ENCODE assay signal across 9 mouse cellular contexts in genomic region chr7:46393116-46393515, GRCm38 (mm10). TPM values are rescaled to one million over a fixed set of nuclear protein-coding genes. Genes with fewer than 3 reads are reported as not detected.
DNase-seq lines count a peak whose midpoint lies in the region; ATAC-seq lines count a peak whose summit lies in the region.
"Had no signal": no experiment of that assay in that cellular context is flagged by ENCODE, and none has a peak within 500 bp of the region (broad histone marks: within the 10 kb centered on the region; RNA-seq: fewer than 3 reads in every experiment).

No protein-coding gene starts in this region.

- H3K4me1 ChIP-seq in heart, embryonic 12.5 days (replicated peaks), result peaks cover 17% of the 10 kb centered on the region
- H3K4me1 ChIP-seq in lung, embryonic 16.5 days (replicated peaks; ENCODE audit: control insufficient read depth, insufficient read depth, low read length), result peaks cover 9% of the 10 kb centered on the region

- H3K9me3 ChIP-seq in heart, embryonic 12.5 days (replicated peaks), result no peaks in the 10 kb centered on the region
- H3K9me3 ChIP-seq in lung, embryonic 16.5 days (ENCODE audit: control insufficient read depth, low read length), result no peaks in the 10 kb centered on the region
- H3K9me3 ChIP-seq: heart, embryonic 13.5 days had no signal

- peaks cover 73% of the 10 kb centered on the region for H3K27me3 ChIP-seq in heart, embryonic 12.5 days (replicated peaks)
- peaks cover 48% of the 10 kb centered on the region for H3K27me3 ChIP-seq in lung, embryonic 16.5 days (ENCODE audit: control insufficient read depth, insufficient read depth, low read depth, low read length)

- no peak overlapping the region for H3K4me2 ChIP-seq in heart, embryonic 12.5 days
- no peak overlapping the region for H3K4me2 ChIP-seq in lung, embryonic 16.5 days (ENCODE audit: low read depth, low read length)
- H3K4me2 ChIP-seq: heart, embryonic 13.5 days had no signal

- peak; percentile 73 for DNase-seq in CD4-positive helper T cell, adult 2 months (ENCODE audit: low read depth, low spot score)
- DNase-seq in adrenal gland, adult 8-10 months, result peak; percentile 61
- DNase-seq in embryo, embryonic 9.5 days (ENCODE audit: extremely low spot score), result peak; percentile 83
- peak; percentile 84 to 91 for DNase-seq in kidney, postnatal 36 days
- DNase-seq in retina, postnatal 1 day, result peak; percentile 91
- DNase-seq in thymus, postnatal 4 days, result peak; percentile 88

- no peak overlapping the region for H3K27ac ChIP-seq in heart, embryonic 12.5 days (ENCODE audit: poor library complexity, severe bottlenecking)
- H3K27ac ChIP-seq in lung, embryonic 16.5 days (ENCODE audit: low read length), result no peak overlapping the region
- H3K27ac ChIP-seq: heart, embryonic 13.5 days had no signal

- WGBS in heart, embryonic 12.5 days, result 0% methylated on average over 2 of the region's 2 CpGs
- WGBS in lung, embryonic 16.5 days, result 0% methylated on average over 2 of the region's 2 CpGs

- ATAC-seq in heart, embryonic 12.5 days (ENCODE audit: insufficient number of reproducible peaks, low FRiP score), result peak; percentile 56; the same call in 1 of the 2 replicates
- ATAC-seq in lung, embryonic 16.5 days (ENCODE audit: low read depth), result peak; percentile 46

- H3K9ac ChIP-seq in heart, embryonic 12.5 days, result no peak overlapping the region
- H3K9ac ChIP-seq in lung, embryonic 16.5 days (ENCODE audit: low read length), result no peak overlapping the region
- H3K9ac ChIP-seq: heart, embryonic 13.5 days had no signal

- no peaks in the 10 kb centered on the region for H3K36me3 ChIP-seq in heart, embryonic 12.5 days
- H3K36me3 ChIP-seq in lung, embryonic 16.5 days (ENCODE audit: control insufficient read depth, insufficient read depth, low read length), result no peaks in the 10 kb centered on the region
- H3K36me3 ChIP-seq: heart, embryonic 13.5 days had no signal

- no peak overlapping the region for H3K4me3 ChIP-seq in heart, embryonic 12.5 days
- no peak overlapping the region for H3K4me3 ChIP-seq in lung, embryonic 16.5 days (ENCODE audit: low read length)
- H3K4me3 ChIP-seq: heart, embryonic 13.5 days had no signal

RNA-seq across cellular contexts. Expression of gene Kcnc1, which starts 3.2 kb away (rescaled TPM):
- total RNA-seq in adrenal gland, adult 8-10 months (2022), result under 1 TPM; 0.70 to 0.87 (median 0.77) TPM
- 0.23 TPM in 1 of 2 replicates, not detected in the other for polyA plus RNA-seq in heart, embryonic 12.5 days (2016; fragmentation: Nextera tagmentation; extraction: Ambion mirVana)
- polyA plus RNA-seq in lung, embryonic 16.5 days (2015; fragmentation: Nextera tagmentation; extraction: Ambion mirVana), result 0.30 and 0.55 TPM in 2 replicates

RNA-seq across cellular contexts. Expression of gene Myod1, which starts 16.8 kb away (rescaled TPM):
- not detected for total RNA-seq in adrenal gland, adult 8-10 months (2022)
- 0.30 and 0.50 TPM in 2 replicates for polyA plus RNA-seq in heart, embryonic 12.5 days (2016; fragmentation: Nextera tagmentation; extraction: Ambion mirVana)
- 0.65 and 1.1 TPM in 2 replicates for polyA plus RNA-seq in lung, embryonic 16.5 days (2015; fragmentation: Nextera tagmentation; extraction: Ambion mirVana)
